Mouse (Mus musculus) forebrain, embryonic 11.5 days (tissue): ENCODE results near the gene Slc12a1. TPM values are rescaled to one million over a fixed set of nuclear protein-coding genes. Genes with fewer than 3 reads are reported as not detected.
"Not testable (repeated sequence)": the region's sequence is repeated elsewhere in the genome, so short reads cannot be mapped to it uniquely, and the experiment has no call there.

ENCODE experiments used
- ATAC-seq: fragments of 200-750 bp; cut with Nextera tagmentation; replicated peaks from 2 replicates; pipeline ENCODE4 v1.8.0; 2017; ENCODE audit warnings: moderate TSS enrichment; ENCODE audit not compliant: low FRiP score
- DNase-seq: peaks from one replicate; pipeline ENCODE4 v3.0.0-alpha.2; 2017; ENCODE audit warnings: low spot score
- H3K27ac ChIP-seq: fragments of 300-500 bp; sonication (generic); 2 replicates; pipeline ENCODE4 v1.5.1; 2014; ENCODE audit warnings: low read depth, low read length
- H3K27me3 ChIP-seq: fragments of 300-500 bp; sonication (generic); 2 replicates; pipeline ENCODE4 v1.6.1; 2014; ENCODE audit warnings: mild to moderate bottlenecking, low read length, mixed read lengths; ENCODE audit not compliant: control insufficient read depth, insufficient read depth
- H3K36me3 ChIP-seq: fragments of 300-500 bp; sonication (generic); 2 replicates; pipeline ENCODE4 v1.6.1; 2014; ENCODE audit warnings: mild to moderate bottlenecking, low read length, moderate library complexity, mixed read lengths; ENCODE audit not compliant: control insufficient read depth, insufficient read depth
- H3K4me1 ChIP-seq: fragments of 300-500 bp; sonication (generic); replicated peaks from 2 replicates; pipeline ENCODE4 v1.6.1; 2014; ENCODE audit warnings: low read length, mixed read lengths; ENCODE audit not compliant: control insufficient read depth, insufficient read depth
- H3K4me2 ChIP-seq: fragments of 300-500 bp; sonication (generic); 2 replicates; pipeline ENCODE4 v1.6.1; 2014; ENCODE audit warnings: low read depth, mild to moderate bottlenecking, low read length, moderate library complexity, mixed read lengths; ENCODE audit not compliant: severe bottlenecking
- H3K4me3 ChIP-seq: fragments of 300-500 bp; sonication (generic); 2 replicates; pipeline ENCODE4 v1.5.1; 2014; ENCODE audit warnings: low read depth, low read length
- H3K9ac ChIP-seq: fragments of 300-500 bp; sonication (generic); 2 replicates; pipeline ENCODE4 v1.6.1; 2014; ENCODE audit warnings: low read length
- H3K9me3 ChIP-seq: fragments of 300-500 bp; sonication (generic); 2 replicates; pipeline ENCODE4 v1.6.1; 2016; ENCODE audit warnings: low read length, mixed read lengths; ENCODE audit not compliant: control insufficient read depth
- WGBS: fragments of 180-500 bp; shearing (Covaris S2); extraction: QIAGEN DNeasy Blood & Tissue Kit; methylation state at CpG from one replicate; pipeline ENCODE4 v1.1.7; 2014; 5-methylcytosine and 5-hydroxymethylcytosine counted together
- polyA plus RNA-seq: library from polyadenylated mRNA; unstranded; fragments of >200 nt; fragmentation: Nextera tagmentation; extraction: Ambion mirVana; gene quantifications from 2 replicates; pipeline ENCODE4 v1.2.1, GENCODE M21; 2014

The Slc12a1 gene
- polyA plus RNA-seq = not detected in 2 replicates

DNA sequence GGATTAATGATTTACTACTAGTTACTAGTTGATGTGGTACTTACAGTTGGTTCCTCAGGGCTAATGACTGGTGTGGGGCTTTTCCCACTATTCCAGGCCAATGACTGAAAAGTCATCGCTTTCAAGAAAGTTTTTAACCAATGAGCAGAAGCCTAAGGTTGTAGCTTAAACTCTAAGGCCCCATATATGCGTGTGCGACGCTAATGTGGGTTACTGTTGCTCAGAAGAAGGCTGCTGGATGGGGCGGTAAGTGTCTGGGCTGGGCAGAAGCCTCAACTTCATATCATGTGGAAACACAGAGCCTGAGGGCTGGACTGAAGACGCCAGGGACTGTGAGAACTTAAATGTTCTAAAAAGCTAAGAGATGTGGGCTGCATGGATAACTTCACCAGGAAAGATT lies at the start of gene Slc12a1:
TSS of gene Slc12a1 (plus strand) at position 118 of the 400 bp plus-strand sequence.
- DNase-seq (no peak), ATAC-seq (no peak)
- no peaks in the 10 kb centered on the region for H3K36me3 ChIP-seq
- 89% methylated on average over 6 of the region's 6 CpGs for WGBS
- H3K27me3 ChIP-seq = no peaks in the 10 kb centered on the region
- no peak within 1 kb of the TSS for H3K9ac ChIP-seq
- no peak within 1 kb of the TSS for H3K4me3 ChIP-seq
- no peaks in the 10 kb centered on the region for H3K4me1 ChIP-seq
- H3K9me3 ChIP-seq = no peaks in the 10 kb centered on the region
- H3K4me2 ChIP-seq = no peak within 1 kb of the TSS
- H3K27ac ChIP-seq = no peak within 1 kb of the TSS

DNA sequence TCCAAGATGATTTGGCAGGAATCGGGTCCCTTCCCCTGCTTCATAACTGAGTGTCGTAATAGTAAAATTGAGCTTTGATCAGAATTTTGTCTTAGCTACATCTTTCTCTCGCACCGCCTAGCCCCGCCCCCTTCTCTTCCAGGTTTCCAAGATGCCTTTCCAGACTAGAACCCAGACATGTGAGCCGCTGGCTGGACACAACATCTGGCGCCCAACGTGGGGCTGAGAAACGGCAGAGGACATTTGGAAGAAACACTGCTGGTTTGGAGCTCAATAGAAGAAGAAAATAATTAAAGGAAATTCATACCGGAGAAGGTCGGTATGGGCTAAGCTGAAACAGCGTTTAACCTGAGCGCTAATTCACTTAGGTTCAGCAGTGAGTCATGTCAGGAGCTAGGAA lies 47.8 kb upstream of the Slc12a1 start:
- not testable (repeated sequence) for H3K9ac ChIP-seq, H3K9me3 ChIP-seq, H3K27ac ChIP-seq, H3K4me2 ChIP-seq, ATAC-seq, H3K27me3 ChIP-seq, H3K4me1 ChIP-seq, DNase-seq, H3K4me3 ChIP-seq
- WGBS = 97% methylated on average over 13 of the region's 13 CpGs
- H3K36me3 ChIP-seq = peaks cover 11% of the 10 kb centered on the region; the same call in 1 of the 2 replicates

DNA sequence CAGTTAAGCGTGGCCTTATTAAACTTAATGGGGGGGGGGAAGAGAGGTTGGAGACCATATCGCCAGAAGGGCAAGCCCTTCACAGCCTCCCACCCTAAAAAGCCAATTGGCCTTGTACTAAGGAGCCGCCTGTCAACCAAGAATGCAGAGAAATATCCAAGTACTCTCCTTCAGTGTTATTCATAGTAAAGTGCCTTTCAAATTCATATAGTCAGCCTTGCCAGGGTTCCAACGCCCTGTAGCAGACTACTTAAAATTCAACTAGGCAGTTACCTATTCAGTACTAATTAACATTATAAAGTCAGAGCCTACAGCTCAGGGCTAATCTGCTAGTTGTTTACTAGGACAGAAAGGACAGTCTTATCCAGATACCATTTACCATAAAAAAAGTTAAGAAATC lies 45.8 kb upstream of the Slc12a1 start:
- ATAC-seq = not testable (repeated sequence)
- WGBS = 83% methylated on average over 4 of the region's 4 CpGs
- H3K36me3 ChIP-seq = peaks cover 13% of the 10 kb centered on the region; the same call in 1 of the 2 replicates

DNA sequence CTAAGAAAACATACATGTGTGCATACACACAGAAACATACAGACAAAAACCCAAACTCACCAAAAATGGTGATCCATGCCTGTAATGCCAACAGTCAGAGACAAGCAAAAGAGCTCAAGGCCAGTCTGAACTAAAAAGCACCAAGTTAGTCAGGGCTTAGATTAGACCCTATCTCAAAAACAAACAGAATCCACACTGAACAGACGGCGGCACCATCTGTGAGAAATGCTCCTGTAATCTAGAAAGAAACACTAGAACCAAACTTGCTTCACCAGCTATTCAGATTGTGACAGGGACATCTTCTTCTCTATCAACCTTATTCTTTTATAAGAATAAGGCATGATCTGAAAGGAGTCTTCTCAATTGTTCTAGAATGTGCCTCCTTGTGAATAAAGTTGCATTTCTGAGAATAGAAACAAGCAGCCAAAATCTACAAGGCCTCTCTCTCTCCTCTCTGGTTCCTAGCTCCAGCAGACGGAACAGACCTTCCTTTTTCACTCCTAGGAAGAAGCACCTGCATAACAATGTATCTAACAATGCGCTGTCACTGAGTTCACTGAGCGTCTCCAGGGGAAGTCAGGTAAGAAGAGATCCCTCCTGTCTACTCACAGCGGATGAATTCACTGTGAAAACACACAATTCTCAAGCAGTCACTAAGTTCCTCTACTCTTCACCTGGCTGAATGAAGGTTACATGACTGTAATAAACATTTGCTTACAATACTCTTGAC lies 32.8 kb upstream of the Slc12a1 start:
- no peak overlapping the region for H3K4me2 ChIP-seq

More for the DNA sequence above, 45.8 kb upstream of the Slc12a1 start:
- H3K9me3 ChIP-seq, H3K27ac ChIP-seq, DNase-seq, H3K4me3 ChIP-seq, H3K4me1 ChIP-seq, H3K9ac ChIP-seq, H3K4me2 ChIP-seq, H3K27me3 ChIP-seq: not testable (repeated sequence)

DNA sequence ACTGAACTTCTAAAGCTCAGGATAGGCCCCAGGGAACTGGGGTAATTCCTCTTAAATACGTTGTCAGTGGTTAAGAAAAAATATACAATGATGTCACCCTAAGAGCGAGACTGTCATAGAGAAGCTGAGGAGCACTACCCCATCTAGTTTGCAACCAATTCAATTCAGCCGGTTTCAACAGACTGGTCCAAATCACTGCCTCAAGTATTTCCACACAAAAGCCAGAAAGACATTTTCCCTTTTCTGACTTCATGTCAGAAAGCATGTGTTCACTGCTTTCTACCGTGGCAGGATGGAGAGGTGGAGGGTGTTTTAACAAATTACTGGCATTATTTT lies 30.0 kb upstream of the Slc12a1 start:
- Histone ChIP-seq H3K9ac (peak overlapping the region; percentile 95), H3K4me2 (peak overlapping the region; percentile 65), H3K4me3 (peak overlapping the region; percentile 72), H3K36me3 (no peaks in the 10 kb centered on the region), H3K4me1 (peaks cover 2% of the 10 kb centered on the region; the same call in 1 of the 2 replicates), H3K27me3 (no peaks in the 10 kb centered on the region), H3K27ac (no peak overlapping the region), H3K9me3 (no peaks in the 10 kb centered on the region; the same call in 1 of the 2 replicates)
- WGBS = 8% methylated on average over 4 of the region's 4 CpGs
- DNase-seq (no peak), ATAC-seq (peak; percentile 7; the same call in 1 of the 2 replicates)

More for the DNA sequence above, 32.8 kb upstream of the Slc12a1 start:
- H3K36me3 ChIP-seq = peaks cover 3% of the 10 kb centered on the region; the same call in 1 of the 2 replicates
- no peaks in the 10 kb centered on the region for H3K27me3 ChIP-seq
- no peak overlapping the region for H3K27ac ChIP-seq
- H3K4me3 ChIP-seq = no peak overlapping the region
- no peaks in the 10 kb centered on the region; the same call in 1 of the 2 replicates for H3K9me3 ChIP-seq
- peaks cover 2% of the 10 kb centered on the region; the same call in 1 of the 2 replicates for H3K4me1 ChIP-seq
- ATAC-seq = no peak
- DNase-seq = no peak
- H3K9ac ChIP-seq = no peak overlapping the region
- 72% methylated on average over 6 of the region's 6 CpGs for WGBS

DNA sequence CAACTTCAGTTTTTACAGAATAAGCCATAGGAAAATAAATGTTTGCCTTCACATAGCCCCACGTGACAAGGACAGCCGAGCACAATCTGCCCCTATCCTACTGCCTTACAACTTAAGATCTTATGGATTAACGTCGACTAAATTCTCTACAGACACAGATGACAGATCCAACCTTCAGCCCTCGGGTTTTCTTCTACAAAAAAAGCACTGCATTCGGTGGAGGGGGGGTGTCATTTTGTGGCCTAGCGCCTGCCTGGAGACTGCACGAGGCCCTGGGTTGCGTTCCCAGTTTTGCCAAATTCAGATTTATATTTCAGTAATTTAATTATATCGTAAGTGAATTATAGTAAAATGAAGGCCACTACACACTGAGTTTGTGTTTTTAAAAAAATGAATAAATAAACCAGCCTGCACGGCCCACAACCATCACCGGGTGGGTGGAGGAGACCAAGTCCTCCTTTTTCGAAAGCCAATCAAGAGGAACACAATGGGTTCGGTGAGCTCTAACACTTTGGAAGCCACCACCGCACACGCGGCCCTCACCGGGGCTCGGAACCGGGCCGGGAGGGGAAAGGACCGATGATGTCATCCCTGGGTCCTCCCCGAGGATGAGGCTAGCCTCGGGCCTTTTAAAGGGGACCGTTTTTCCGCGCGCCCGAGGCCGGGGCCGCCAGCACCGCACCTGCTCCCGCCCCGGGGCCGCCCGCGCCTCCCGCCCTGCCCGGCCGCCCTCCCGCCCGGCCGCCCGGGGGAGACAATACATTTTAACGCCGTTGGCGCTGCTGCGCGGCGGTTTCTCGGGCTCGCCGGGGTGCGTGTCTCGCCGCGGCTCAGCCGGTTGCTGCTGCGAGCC lies 29.5 kb upstream of the Slc12a1 start:
- H3K4me3 ChIP-seq = peak overlapping the region; percentile 72
- under 1% methylated on average over 39 of the region's 59 CpGs for WGBS

DNA sequence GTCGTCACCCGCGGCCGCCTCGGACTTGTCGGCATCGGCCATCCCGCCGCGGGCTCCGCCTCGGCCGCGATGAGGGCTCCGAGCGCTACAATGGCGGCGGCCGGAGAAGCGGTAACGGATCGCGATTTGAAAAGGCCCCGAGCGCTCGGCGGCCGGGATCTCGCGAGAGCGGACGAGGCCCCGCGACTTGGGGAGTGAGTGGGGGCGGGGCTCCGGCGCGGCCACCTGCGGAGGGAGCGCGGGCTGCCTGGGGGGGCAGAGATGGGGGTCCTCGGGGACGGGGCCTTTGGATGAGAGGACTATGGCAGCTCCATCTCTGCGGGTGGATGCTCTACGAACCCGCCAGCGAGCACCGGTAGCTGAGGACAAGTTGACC lies 28.8 kb upstream of the Slc12a1 start, which contains the start of gene Myef2:
TSS of gene Myef2 (minus strand) at position 185 of the 376 bp plus-strand sequence.
- under 1% methylated on average over 32 of the region's 48 CpGs for WGBS

More for the DNA sequence above, 29.5 kb upstream of the Slc12a1 start:
- peak overlapping the region; percentile 82 for H3K27ac ChIP-seq
- H3K27me3 ChIP-seq = no peaks in the 10 kb centered on the region
- H3K4me2 ChIP-seq = peak overlapping the region; percentile 65
- peak; percentile 74 for DNase-seq
- peaks cover 2% of the 10 kb centered on the region; the same call in 1 of the 2 replicates for H3K4me1 ChIP-seq
- H3K9ac ChIP-seq = peak overlapping the region; percentile 95
- ATAC-seq = peak; percentile 85
- H3K36me3 ChIP-seq = no peaks in the 10 kb centered on the region
- H3K9me3 ChIP-seq = no peaks in the 10 kb centered on the region; the same call in 1 of the 2 replicates

DNA sequence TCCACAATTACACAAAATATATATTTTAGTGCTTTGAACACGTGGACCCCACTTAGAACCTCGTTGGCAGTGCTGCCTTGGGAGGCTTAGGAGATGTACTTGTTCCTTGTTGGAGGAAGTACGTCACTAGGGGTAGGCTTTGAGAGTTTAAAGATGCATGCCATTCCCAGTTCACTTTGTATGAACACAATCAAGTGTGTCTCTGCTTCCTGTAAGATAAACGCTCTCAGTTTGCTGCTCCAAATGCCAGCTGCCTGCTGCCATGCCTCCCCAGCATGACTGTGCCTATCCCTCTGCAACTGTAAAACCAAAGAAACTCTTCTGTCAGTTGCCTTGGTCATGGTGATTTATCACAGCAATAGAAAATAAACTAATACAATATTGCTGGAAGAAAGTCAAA lies 26.5 kb upstream of the Slc12a1 start:
- WGBS = 43% methylated on average over 4 of the region's 4 CpGs
- Histone ChIP-seq H3K4me3 (no peak overlapping the region), H3K9ac (no peak overlapping the region), H3K4me2 (no peak overlapping the region), H3K27ac (no peak overlapping the region), H3K36me3 (no peaks in the 10 kb centered on the region), H3K4me1 (peaks cover 2% of the 10 kb centered on the region; the same call in 1 of the 2 replicates), H3K9me3 (no peaks in the 10 kb centered on the region; the same call in 1 of the 2 replicates), H3K27me3 (no peaks in the 10 kb centered on the region)
- DNase-seq = no peak
- ATAC-seq = no peak

More for the DNA sequence above, 28.8 kb upstream of the Slc12a1 start, which contains the start of gene Myef2:
- peak; percentile 91 for ATAC-seq
- Histone ChIP-seq H3K36me3 (no peaks in the 10 kb centered on the region), H3K27me3 (no peaks in the 10 kb centered on the region), H3K27ac (peak within 1 kb of the TSS; percentile 82), H3K4me3 (peak within 1 kb of the TSS; percentile 72), H3K9me3 (no peaks in the 10 kb centered on the region; the same call in 1 of the 2 replicates), H3K4me2 (peak within 1 kb of the TSS; percentile 65), H3K4me1 (peaks cover 2% of the 10 kb centered on the region; the same call in 1 of the 2 replicates), H3K9ac (peak within 1 kb of the TSS; percentile 95)
- peak; percentile 95 for DNase-seq
